Mouse (Mus musculus) limb, embryonic 14.5 days (tissue): ENCODE measurements around the gene Defb11. TPM values are rescaled to one million over a fixed set of nuclear protein-coding genes. Genes with fewer than 3 reads are reported as not detected.
"Not testable (repeated sequence)": the region's sequence is repeated elsewhere in the genome, so short reads cannot be mapped to it uniquely, and the experiment has no call there.

Experiments
- ATAC-seq: fragments of 200-750 bp; cut with Nextera tagmentation; 2 replicates; pipeline ENCODE4 v1.8.0; 2017; ENCODE audit warnings: low read depth, moderate number of reproducible peaks, moderate TSS enrichment; ENCODE audit not compliant: low FRiP score
- DNase-seq: peaks from one replicate; pipeline ENCODE4 v3.0.0-alpha.2; 2015; ENCODE audit warnings: low spot score
- H3K27ac ChIP-seq: fragments of 300-500 bp; sonication (generic); replicated peaks from 2 replicates; pipeline ENCODE4 v1.5.1; 2014; ENCODE audit warnings: low read depth, mild to moderate bottlenecking, low read length, moderate library complexity, mixed read lengths
- H3K27me3 ChIP-seq: fragments of 300-500 bp; sonication (generic); 2 replicates; pipeline ENCODE4 v1.6.1; 2014; ENCODE audit warnings: low read length, mixed read lengths; ENCODE audit not compliant: control insufficient read depth, insufficient read depth
- H3K36me3 ChIP-seq: fragments of 300-500 bp; sonication (generic); 2 replicates; pipeline ENCODE4 v1.6.1; 2014; ENCODE audit warnings: mild to moderate bottlenecking, low read length, moderate library complexity, mixed read lengths; ENCODE audit not compliant: control insufficient read depth, insufficient read depth
- H3K4me1 ChIP-seq: fragments of 300-500 bp; sonication (generic); 2 replicates; pipeline ENCODE4 v1.6.1; 2014; ENCODE audit warnings: antibody characterized with exemption, low read length, mixed read lengths; ENCODE audit not compliant: control insufficient read depth, insufficient read depth
- H3K4me2 ChIP-seq: fragments of 300-500 bp; sonication (generic); replicated peaks from 2 replicates; pipeline ENCODE4 v1.6.1; 2014; ENCODE audit warnings: low read depth, mild to moderate bottlenecking, low read length, moderate library complexity; ENCODE audit not compliant: severe bottlenecking
- H3K4me3 ChIP-seq: fragments of 300-500 bp; sonication (generic); replicated peaks from 2 replicates; pipeline ENCODE4 v1.5.1; 2014; ENCODE audit warnings: low read length
- H3K9ac ChIP-seq: fragments of 300-500 bp; sonication (generic); 2 replicates; pipeline ENCODE4 v1.6.1; 2014; ENCODE audit warnings: mild to moderate bottlenecking, low read depth, low read length, moderate library complexity; ENCODE audit not compliant: severe bottlenecking
- H3K9me3 ChIP-seq: fragments of 300-500 bp; sonication (generic); 2 replicates; pipeline ENCODE4 v1.6.1; 2016; ENCODE audit warnings: low read length; ENCODE audit not compliant: control insufficient read depth
- POLR2A ChIP-seq: fragments of 200-500 bp; IDR thresholded peaks from 2 replicates; pipeline ENCODE4 v1.8.0; 2012; ENCODE audit warnings: inconsistent platforms, mild to moderate bottlenecking, moderate library complexity, borderline replicate concordance; ENCODE audit not compliant: insufficient read depth, insufficient read length; ENCODE audit errors: extremely low read depth
- WGBS: fragments of 180-500 bp; shearing (Covaris S2); extraction: QIAGEN DNeasy Blood & Tissue Kit; methylation state at CpG from one replicate; pipeline ENCODE4 v1.1.7; 2014; 5-methylcytosine and 5-hydroxymethylcytosine counted together
- polyA plus RNA-seq, 2 experiments: library from polyadenylated mRNA; depleted of rRNA in 1 of 2; stranded (reverse) in 1 of 2; unstranded in 1 of 2; fragments of >200 nt; fragmentation: Nextera tagmentation in 1 of 2; extraction: Ambion mirVana in 1 of 2; gene quantifications; 2 replicates each; pipeline versions ENCODE4 v1.2.1 to v1.2.3; 2012 to 2014

Gene Defb11
- polyA plus RNA-seq, 2 experiments = not detected

- H3K27ac ChIP-seq = no peak overlapping the region
- H3K4me1 ChIP-seq = no peaks in the 10 kb centered on the region
- no peak overlapping the region for H3K4me3 ChIP-seq
- H3K9ac ChIP-seq = no peak overlapping the region
- ATAC-seq = no peak
- 88% methylated on average over 3 of the region's 3 CpGs for WGBS
- DNase-seq = no peak
- no peaks in the 10 kb centered on the region for H3K9me3 ChIP-seq
- H3K4me2 ChIP-seq = no peak overlapping the region
- TF ChIP-seq POLR2A = no peak
- no peaks in the 10 kb centered on the region for H3K27me3 ChIP-seq
- no peaks in the 10 kb centered on the region for H3K36me3 ChIP-seq
These were observed 9.4 kb upstream of the Defb11 start for GRCm38 (mm10) chr8:21915625-21916024.

- no peak for ATAC-seq
- Histone ChIP-seq H3K27ac (no peak overlapping the region), H3K4me3 (no peak overlapping the region), H3K9ac (no peak overlapping the region), H3K9me3 (no peaks in the 10 kb centered on the region), H3K4me1 (no peaks in the 10 kb centered on the region), H3K36me3 (no peaks in the 10 kb centered on the region), H3K4me2 (no peak overlapping the region), H3K27me3 (no peaks in the 10 kb centered on the region)
- 26% methylated on average over 2 of the region's 2 CpGs for WGBS
- DNase-seq = no peak
- no peak for TF ChIP-seq POLR2A
These were observed 6.3 kb upstream of the Defb11 start for GRCm38 (mm10) chr8:21912554-21912953.

- Histone ChIP-seq H3K4me3 (no peak overlapping the region), H3K9me3 (no peaks in the 10 kb centered on the region), H3K27me3 (no peaks in the 10 kb centered on the region), H3K36me3 (no peaks in the 10 kb centered on the region), H3K9ac (no peak overlapping the region), H3K27ac (no peak overlapping the region), H3K4me2 (no peak overlapping the region), H3K4me1 (no peaks in the 10 kb centered on the region)
- TF ChIP-seq POLR2A = no peak
- WGBS = 10% methylated on average over 1 of the region's 1 CpGs
- ATAC-seq (no peak), DNase-seq (no peak)
These were observed 5.7 kb upstream of the Defb11 start for GRCm38 (mm10) chr8:21911931-21912330.

- not testable (repeated sequence) for H3K4me1 ChIP-seq, H3K4me2 ChIP-seq, H3K27ac ChIP-seq, ATAC-seq, H3K4me3 ChIP-seq, H3K9ac ChIP-seq, H3K36me3 ChIP-seq, DNase-seq, H3K9me3 ChIP-seq, H3K27me3 ChIP-seq
These were observed 20.9 kb downstream of the Defb11 start, which contains the start of gene Defb9 for GRCm38 (mm10) chr8:21885321-21885720. Gene Defb9 (minus strand): TSS chr8:21885421.

GRCm38 (mm10) chr8:21858586-21858985 is 47.6 kb downstream of the Defb11 start, which contains the start of gene Defb10:
Gene Defb10 (plus strand): TSS chr8:21858901.
- not testable (repeated sequence) for H3K4me1 ChIP-seq, H3K27ac ChIP-seq, ATAC-seq, H3K9me3 ChIP-seq, H3K36me3 ChIP-seq, H3K27me3 ChIP-seq, H3K4me2 ChIP-seq, DNase-seq, H3K4me3 ChIP-seq, H3K9ac ChIP-seq
- 35% methylated on average over 1 of the region's 1 CpGs for WGBS

Other genes with a start within 250 kb of the Defb11 start
- gene Defa34, start 240.6 kb downstream of the Defb11 start, polyA plus RNA-seq (2012; rRNA removed) = not detected in 2 replicates
- not detected in 2 replicates for gene Defa34, start 240.6 kb downstream of the Defb11 start, polyA plus RNA-seq (2014; fragmentation: Nextera tagmentation; extraction: Ambion mirVana)
- gene AY761184, start 202.8 kb downstream of the Defb11 start, polyA plus RNA-seq (2012; rRNA removed) = 0.19 TPM in 1 of 2 replicates, not detected in the other
- not detected in 2 replicates for gene AY761184, start 202.8 kb downstream of the Defb11 start, polyA plus RNA-seq (2014; fragmentation: Nextera tagmentation; extraction: Ambion mirVana)
- 0.29 TPM in 1 of 2 replicates, not detected in the other for gene Defa24, start 171.9 kb downstream of the Defb11 start, polyA plus RNA-seq (2012; rRNA removed)
- not detected in 2 replicates for gene Defa24, start 171.9 kb downstream of the Defb11 start, polyA plus RNA-seq (2014; fragmentation: Nextera tagmentation; extraction: Ambion mirVana)
- not detected in 2 replicates for gene Defb50, start 82.9 kb downstream of the Defb11 start, polyA plus RNA-seq (2012; rRNA removed)
- gene Defb50, start 82.9 kb downstream of the Defb11 start, polyA plus RNA-seq (2014; fragmentation: Nextera tagmentation; extraction: Ambion mirVana) = not detected in 2 replicates
- not detected in 2 replicates for gene Defb2, start 66.5 kb downstream of the Defb11 start, polyA plus RNA-seq (2012; rRNA removed)
- gene Defb2, start 66.5 kb downstream of the Defb11 start, polyA plus RNA-seq (2014; fragmentation: Nextera tagmentation; extraction: Ambion mirVana) = 1.8 TPM in 1 of 2 replicates, not detected in the other
- not detected in 2 replicates for gene Defb10, start 47.5 kb downstream of the Defb11 start, polyA plus RNA-seq (2012; rRNA removed)
- not detected in 2 replicates for gene Defb10, start 47.5 kb downstream of the Defb11 start, polyA plus RNA-seq (2014; fragmentation: Nextera tagmentation; extraction: Ambion mirVana)
- gene Defb9, start 21.0 kb downstream of the Defb11 start, polyA plus RNA-seq (2012; rRNA removed) = not detected in 2 replicates
- gene Defb9, start 21.0 kb downstream of the Defb11 start, polyA plus RNA-seq (2014; fragmentation: Nextera tagmentation; extraction: Ambion mirVana) = not detected in 2 replicates
- gene Defb15, start 26.3 kb upstream of the Defb11 start, polyA plus RNA-seq (2012; rRNA removed) = not detected in 2 replicates
- not detected in 2 replicates for gene Defb15, start 26.3 kb upstream of the Defb11 start, polyA plus RNA-seq (2014; fragmentation: Nextera tagmentation; extraction: Ambion mirVana)
- gene Defb35, start 31.9 kb upstream of the Defb11 start, polyA plus RNA-seq (2012; rRNA removed) = not detected in 2 replicates
- not detected in 2 replicates for gene Defb35, start 31.9 kb upstream of the Defb11 start, polyA plus RNA-seq (2014; fragmentation: Nextera tagmentation; extraction: Ambion mirVana)
- gene Defb13, start 40.4 kb upstream of the Defb11 start, polyA plus RNA-seq (2012; rRNA removed) = not detected in 2 replicates
- not detected in 2 replicates for gene Defb13, start 40.4 kb upstream of the Defb11 start, polyA plus RNA-seq (2014; fragmentation: Nextera tagmentation; extraction: Ambion mirVana)
- not detected in 2 replicates for gene Fam90a1a, start 52.3 kb upstream of the Defb11 start, polyA plus RNA-seq (2012; rRNA removed)
- not detected in 2 replicates for gene Fam90a1a, start 52.3 kb upstream of the Defb11 start, polyA plus RNA-seq (2014; fragmentation: Nextera tagmentation; extraction: Ambion mirVana)
- not detected in 2 replicates for gene Ccdc70, start 63.4 kb upstream of the Defb11 start, polyA plus RNA-seq (2012; rRNA removed)
- gene Ccdc70, start 63.4 kb upstream of the Defb11 start, polyA plus RNA-seq (2014; fragmentation: Nextera tagmentation; extraction: Ambion mirVana) = not detected in 2 replicates
- gene Atp7b, start 153.9 kb upstream of the Defb11 start, polyA plus RNA-seq (2012; rRNA removed) = 0.63 TPM in 2 replicates
- 0.29 and 0.37 TPM in 2 replicates for gene Atp7b, start 153.9 kb upstream of the Defb11 start, polyA plus RNA-seq (2014; fragmentation: Nextera tagmentation; extraction: Ambion mirVana)
- gene Alg11, start 154.3 kb upstream of the Defb11 start, polyA plus RNA-seq (2012; rRNA removed) = 11.3 and 13.6 TPM in 2 replicates
- 23.4 and 27.6 TPM in 2 replicates for gene Alg11, start 154.3 kb upstream of the Defb11 start, polyA plus RNA-seq (2014; fragmentation: Nextera tagmentation; extraction: Ambion mirVana)
- gene Nek5, start 218.6 kb upstream of the Defb11 start, polyA plus RNA-seq (2012; rRNA removed) = 0.05 and 0.26 TPM in 2 replicates
- 0.15 and 0.32 TPM in 2 replicates for gene Nek5, start 218.6 kb upstream of the Defb11 start, polyA plus RNA-seq (2014; fragmentation: Nextera tagmentation; extraction: Ambion mirVana)